Mouse (Mus musculus) lung, postnatal 4 days (tissue): Measurements from ENCODE around the gene Ift140.

Source experiments
- DNase-seq, 2 experiments: peaks; one replicate each; pipeline ENCODE4 v3.0.0; 2021

Ift140 gene

DNA sequence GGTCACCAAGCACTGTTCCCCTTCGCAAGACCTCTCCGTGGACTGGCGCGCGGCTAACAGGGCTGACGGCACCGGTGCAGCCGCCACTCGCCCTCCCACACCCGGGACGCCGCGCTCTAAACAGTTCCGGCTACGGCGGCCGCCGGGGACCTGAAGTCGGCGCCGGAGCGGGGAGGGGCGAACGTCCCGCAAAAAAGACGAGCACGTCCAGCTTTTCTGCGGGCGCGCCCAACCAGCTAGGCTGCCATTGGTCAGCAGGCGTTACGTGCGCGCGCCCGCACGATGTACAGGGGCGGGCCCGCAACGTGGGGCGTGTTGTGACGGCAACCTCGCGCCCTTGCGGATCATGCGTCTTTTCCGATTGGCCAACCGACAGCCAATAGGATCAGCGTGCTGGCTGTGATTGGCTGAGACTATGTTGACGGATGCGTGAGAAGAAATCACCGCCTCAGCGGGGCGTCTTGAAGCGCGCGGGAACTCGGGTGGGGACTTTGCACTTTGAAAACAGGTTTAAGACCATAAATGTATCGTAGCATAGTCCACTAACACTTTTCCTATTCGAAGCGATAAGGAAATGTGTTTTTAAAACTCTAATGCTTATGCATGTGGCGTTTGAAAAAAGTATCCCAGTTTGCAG is at the start of gene Ift140, which contains the start of gene Cramp1l:
TSS of gene Ift140 (plus strand) at position 431 of the 637 bp plus-strand sequence.
TSS of gene Cramp1l (minus strand) at position 134 of the 637 bp plus-strand sequence.
- DNase-seq, result peak; percentile 99 to 100

DNA sequence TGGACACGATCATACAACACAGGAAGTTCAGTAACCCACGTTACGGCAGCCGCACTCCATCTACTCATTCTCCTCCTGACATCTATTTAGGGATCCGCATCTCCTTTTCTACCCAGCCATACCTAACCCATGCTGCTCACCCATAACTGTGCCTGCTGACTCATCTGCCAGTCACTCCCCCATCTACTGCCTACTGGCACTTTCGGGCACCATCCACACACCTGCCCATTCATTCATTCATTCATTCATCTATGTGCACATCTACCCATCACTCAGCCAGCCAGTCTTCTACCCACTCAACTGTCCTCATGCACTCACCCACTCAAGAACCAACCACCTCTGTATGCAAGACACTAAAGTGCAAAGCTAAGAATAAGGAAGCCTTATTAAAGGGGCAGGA is 28.7 kb upstream of the Ift140 start:
- no peak for DNase-seq

DNA sequence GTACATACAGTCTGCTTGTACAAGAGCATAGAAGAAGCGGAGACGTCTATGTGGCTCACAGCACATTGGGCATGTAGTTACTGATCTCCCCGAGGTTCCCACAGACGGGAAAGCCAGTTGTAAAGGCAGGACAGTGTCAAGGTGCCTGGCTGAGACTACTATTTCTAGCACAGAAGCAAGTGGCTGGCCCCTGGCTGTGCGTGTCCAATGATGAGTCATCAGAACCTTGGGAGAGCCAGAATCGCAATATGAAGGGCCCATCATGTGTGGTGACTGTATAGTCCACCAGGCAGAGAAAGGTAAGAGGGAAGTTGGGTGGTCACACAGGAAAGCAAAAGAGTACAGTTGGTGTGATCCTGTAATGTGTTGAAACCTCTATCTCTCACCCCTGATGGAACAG is 21.2 kb upstream of the Ift140 start:
- no peak for DNase-seq

DNA sequence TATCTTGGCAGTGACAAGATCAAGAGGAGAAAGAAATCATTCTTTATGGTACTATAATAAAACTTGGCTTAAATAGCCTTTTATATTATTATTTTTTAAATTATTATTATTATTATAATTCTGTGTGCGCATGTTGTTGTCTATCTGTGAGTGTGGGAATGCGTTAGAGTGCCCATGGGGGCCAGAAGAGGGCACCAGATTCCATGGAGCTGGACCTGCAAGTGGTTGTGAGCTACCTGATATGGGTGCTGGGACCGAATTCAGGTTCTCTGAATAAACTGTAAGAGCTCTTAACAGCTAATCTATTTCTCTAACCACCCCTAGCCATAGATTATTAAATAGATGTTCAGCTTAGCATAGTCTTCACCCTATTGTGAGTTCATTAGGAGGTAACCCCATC is 10.8 kb upstream of the Ift140 start:
- DNase-seq, result no peak

DNA sequence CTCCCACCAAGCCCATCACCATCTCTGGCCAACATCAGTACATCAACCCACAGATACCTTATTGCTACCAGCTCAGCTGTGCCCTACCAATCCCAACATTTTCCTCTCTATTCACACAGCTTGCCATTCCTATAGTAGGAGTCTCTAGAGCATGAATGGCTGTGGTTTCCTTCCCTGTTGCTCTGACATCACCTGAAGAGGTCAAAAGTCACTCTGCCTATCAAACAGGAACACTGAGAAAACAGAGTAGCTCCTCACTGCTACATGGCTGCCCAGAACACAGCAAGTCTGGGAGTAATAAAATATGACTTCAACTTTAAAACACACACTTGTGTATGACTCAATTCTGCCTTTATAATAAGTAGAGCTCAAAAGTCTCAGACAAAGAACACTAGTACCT is 8.4 kb upstream of the Ift140 start:
- no peak for DNase-seq

DNA sequence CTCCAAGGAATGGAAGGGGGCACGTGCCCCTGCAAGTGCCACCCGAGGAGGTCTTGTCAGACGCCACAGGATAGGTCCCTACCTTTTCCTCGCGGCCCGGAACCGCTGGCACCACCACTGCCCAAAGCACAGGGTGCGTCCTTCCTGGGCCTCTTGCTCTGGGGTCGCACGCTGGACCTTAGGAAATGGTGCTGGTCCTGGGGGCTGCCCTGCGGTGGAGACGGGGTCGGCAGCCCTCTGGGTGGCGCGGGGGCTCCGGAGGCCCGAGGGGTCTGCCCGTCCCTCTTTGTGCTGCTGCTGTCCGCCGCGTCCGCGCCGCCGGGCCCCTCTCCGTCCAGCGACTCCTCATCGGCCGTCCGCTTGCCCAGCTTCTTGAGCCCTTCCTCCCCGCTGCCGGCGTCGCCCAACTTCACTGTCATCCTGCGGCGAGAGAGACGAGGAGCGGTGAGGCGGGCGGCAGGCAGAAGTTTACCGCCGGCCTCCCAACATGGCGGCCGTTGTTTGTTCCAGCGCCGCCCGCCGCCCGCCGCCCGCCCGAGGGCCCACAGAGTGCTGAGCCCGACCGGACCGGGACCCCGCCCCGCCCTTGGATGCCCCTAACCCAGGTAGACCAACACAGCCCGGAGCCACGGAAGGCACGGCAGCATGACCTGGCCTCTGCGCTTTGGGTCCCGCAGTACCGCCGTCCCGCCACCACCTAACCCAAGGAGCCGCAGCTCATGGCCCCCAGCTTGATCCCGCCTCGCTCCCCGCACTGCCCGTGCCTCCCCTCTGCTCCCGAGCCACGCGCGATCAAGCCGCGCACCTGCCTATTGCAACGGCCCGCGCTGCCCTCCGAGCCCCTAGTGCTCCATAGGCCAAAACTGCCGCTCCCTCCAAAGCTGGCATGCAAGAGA is 2.0 kb upstream of the Ift140 start:
- DNase-seq, result peak; percentile 48 to 49

DNA sequence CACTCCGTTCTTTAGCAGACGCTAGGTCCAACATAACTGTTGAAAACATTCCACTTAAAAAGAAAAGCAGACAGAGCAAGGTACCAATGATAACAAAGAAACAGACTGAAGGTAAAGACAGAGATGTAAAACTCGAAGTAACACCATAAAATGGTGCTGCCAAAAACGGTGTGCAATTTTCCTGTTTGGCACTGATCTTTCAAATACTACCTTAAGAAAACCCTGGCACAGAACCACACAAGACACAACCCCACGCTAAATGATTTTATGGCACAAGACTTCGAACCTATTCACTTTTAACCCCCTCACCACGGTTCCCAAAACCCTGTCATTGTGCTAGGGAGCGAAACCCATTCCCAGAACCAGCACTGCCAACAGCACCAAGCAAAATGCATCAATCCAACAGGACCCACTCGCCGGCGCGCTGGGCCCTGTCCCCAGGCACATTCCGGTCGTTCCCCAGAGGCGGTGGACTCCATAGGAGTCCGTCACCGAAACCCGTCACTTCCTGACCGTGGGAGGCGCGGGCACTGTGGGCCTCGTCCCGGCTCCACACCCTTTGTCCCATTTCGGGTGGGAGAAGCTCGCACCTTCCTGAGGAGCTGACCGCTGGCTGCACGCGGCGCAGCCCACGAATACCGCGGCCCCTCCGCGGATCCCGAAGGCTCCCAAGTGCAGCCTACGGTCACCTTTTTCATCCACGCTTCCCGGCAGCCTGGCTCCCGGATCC is 879 bp upstream of the Ift140 start:
- DNase-seq, result peak; percentile 65 to 66

DNA sequence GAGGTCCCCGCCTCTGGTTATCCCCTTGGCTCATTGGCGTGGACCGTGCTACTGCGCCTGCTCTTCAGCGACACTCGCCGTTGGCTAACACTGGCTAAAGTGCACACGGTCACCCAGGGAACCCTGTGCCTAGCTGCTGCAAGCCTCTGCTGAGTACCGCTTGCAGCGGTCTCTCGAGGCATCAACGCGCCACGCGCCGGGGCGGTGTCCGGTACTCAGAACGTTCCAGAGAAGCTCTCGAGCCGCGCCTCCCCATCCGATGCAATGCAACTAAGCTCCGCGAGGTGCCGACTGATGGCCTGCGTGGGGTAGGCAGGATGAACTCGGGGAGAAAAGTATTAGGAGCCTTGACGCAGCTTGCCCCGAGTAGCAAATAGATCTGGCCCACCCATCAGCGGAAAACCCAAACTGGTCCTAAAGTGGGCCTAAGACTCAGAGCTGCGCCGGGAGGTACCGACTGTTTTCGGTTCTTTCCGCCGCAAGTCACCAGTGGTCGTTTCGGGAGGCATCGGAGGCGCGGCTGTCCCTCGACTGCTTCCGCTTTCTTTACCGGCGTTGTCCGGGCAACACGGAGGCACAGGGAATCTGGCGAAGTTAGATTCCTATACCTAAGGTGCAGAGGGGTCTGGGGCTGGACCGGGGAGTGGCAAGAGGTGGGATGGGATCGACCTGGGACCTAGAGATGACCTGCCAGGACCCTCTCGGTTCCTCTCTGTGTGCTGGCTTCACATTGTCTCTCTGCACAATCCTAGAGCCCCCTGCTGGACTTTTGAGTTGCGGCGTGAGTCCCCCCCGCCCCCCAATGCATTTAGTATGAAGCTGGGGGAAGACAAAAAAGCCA is 627 bp downstream of the Ift140 start:
- DNase-seq, result peak; percentile 84 to 88

DNA sequence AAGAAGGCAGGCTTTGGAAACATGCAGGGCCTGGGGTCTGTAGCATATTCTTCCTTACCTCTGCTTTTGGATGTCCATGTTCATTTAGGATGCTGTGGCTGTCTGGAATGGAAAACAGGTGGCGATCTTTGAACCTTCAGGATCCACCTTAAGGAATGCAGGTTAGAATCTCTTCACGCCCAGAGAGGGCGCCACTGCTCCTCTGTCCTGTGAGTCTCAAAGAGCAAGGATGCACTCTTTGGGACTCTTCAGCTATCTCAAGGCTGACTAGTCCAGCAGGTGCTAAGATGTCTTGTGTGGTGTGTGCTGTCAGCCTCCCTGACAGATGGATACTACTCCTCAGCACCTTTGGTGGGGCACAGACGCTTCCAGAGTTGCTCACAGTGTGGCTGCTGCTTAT is 20.3 kb downstream of the Ift140 start:
- no peak for DNase-seq

DNA sequence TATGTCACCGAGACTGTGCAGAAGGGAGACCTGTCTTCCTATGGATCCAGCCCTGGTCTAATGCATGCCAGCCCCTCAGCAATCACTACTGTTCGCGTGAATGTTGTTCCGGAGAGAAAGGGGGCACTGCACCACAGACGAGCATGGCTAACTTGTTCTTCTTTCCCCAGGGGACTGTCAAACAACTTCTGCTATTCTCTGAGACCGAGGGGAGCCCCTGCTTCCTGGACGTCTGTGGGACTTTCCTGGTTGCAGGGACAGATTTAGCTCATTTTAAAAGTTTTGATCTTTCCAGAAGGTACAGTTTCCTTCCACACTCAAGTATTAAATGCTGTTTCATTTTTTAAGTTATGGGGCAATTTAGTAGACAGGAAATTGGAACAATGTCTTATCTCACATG is 29.0 kb downstream of the Ift140 start:
- DNase-seq, result no peak

DNA sequence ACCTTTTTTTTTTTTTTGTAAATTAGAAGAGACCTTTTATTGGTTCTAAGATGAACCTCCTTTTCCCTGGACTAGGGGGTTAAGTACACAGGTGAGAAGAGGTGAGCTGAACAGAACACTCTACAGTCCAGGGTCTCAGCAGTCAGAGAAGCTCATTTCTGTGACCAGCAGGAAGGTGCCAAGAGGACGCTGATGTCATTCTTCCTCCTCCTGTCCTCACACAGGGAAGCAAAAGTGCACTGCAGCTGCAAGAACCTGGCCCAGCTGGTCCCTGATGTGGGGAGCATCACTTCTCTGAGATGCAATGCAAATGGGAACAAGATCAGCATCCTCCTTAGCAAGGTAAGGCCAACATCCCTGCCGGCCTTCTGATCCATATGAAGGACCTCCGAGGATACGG is 29.4 kb downstream of the Ift140 start:
- no peak for DNase-seq

DNA sequence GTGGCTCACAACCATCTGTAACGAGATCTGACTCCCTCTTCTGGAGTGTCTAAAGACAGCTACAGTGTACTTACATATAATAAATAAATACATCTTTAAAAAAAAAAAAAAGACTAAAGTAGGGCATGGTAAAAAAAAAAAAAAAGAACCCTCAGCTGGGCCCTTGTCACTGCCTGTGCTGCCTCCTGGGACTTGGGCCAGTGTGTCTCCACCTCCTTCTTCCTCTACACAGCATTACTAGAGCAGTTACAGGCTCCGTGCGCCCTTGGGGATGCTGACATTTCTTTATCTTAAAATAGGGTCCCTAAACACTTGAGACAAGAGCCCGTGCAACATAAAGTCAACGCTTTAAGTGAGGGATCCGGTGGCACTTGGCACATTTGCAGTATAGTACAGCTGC is 31.3 kb downstream of the Ift140 start:
- no peak for DNase-seq

DNA sequence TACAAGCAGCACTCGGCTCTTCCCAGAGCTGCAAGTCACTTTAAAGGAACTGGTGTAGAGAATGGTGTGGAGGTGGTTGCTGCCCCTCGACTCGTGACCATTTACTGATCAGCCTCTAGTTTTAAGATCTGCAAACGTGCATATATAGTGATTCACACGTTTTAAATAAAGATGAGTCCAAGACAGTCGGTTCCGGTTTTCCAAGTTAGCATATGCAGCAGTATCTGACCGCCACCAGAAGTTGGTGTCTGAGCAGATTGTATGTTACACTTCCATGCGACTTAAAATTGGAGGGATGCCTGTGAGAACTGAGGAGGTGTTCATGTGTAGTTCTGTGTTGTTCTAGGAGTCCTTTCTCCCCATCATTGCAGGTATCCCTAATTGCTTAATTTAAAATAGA is 37.4 kb downstream of the Ift140 start:
- no peak for DNase-seq

DNA sequence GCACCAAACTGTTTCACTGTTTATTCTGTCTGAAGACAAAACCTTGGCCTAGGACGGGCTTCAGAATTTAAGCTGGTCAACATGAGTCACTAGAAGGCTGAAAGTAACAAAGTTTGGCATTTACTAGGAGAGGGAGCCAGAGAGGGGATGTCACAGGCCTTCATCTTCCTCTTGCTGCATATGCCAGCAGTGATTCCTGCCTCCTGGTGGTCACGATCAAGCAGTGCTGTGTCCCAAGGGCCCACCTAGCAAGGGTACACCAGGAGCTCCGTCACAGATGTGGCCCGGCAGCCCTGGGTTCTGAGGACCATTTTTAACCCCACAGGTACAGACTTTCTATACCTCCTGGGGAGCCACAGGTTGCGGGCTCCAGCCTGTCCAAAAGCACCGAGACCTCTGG is 41.2 kb downstream of the Ift140 start:
- no peak for DNase-seq

DNA sequence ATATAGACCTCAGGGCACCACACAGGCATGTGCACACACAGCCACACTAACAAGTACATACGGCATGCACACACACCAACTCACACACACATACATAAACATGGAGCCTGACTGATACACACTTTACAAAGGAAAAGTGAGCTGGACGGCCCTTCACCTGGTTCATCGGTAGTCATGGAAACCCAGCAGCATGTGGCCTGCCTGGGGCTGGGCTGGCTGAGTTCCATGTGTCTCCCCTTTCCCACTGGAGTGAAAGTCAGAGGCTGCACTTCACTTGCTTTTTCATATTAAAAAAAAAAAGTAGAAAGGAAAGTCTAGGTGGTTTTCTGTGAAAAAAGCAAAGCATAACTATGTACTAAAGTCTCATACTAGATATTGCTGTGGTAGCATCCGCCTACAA is 47.4 kb downstream of the Ift140 start:
- no peak for DNase-seq

DNA sequence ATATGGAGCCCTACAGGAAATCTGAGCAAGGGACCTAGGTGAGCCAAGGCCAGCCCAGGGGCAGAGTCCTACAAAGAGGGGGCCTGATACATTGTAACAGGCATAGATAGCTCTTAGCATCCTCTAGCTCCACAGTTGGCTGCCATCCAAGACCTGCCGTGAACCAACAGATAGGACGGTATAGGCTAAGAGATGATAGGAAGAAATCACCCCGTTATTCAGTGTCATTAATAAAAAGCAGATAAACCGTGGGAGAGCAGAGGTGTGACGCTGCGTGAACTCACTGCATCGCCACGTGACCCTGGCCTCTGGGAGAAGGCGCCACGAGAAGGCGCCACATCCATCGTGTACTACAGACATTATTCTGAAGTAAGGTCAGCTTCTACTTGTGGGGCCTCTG is 48.0 kb downstream of the Ift140 start:
- DNase-seq, result no peak

DNA sequence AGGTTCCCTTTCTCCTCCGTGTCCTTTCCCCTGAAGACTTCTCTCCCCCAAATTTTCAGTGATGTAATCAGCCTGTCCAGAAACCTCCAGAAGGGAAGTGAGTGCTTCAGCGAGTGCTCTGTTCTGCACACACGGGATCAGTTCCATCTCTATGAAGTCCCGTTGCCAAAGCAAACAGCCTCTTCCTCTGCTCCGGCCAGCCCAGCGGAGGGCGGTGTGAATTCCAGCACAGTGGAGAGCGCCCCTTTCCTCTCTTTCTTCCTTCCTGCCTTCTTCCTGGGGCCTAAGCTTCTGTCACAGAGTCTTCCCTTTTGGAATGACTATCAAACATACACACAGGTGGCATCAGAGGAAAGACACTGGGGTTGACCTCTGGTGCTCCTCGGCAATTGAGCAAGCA is 48.5 kb downstream of the Ift140 start:
- DNase-seq, result peak; percentile 75 to 84

DNA sequence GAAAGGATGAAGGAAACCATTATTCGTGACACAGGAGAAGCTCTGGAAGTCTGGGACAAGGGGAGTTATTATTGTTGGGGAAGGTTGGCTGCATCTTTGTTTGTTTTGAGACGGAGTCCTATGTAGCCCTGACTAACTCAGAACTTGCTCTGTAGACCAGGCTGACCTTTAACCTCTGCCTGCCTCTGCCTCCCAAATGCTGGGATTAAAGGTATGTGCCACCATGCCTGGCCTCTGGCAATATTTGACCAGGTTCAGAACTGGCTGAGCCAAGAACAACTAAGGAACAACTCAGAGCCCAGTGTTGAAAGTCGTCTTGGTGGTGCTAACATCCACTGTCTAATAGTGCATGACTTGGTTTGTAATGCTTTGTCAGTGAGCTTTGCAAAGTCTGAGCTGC is 49.3 kb downstream of the Ift140 start:
- no peak for DNase-seq

DNA sequence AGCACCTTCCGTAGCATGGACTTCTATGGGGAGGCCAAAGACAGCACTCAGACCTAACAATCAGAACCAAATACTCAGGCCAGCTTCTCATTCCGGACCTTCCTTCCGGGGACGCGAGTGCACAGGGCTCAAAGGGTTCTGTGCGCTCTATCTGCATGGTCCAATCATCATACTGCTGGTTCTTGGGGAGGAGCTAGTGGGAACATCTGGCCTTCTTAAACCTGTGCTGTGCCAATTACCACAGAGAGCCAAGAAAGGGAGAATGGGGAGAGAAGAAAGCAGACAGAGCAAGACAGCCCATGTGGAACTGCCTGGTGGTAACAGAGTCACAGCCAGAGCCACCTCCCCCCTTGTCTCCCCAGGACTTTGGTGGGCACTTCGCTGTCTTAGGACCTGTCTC is 50.7 kb downstream of the Ift140 start:
- DNase-seq, result no peak

DNA sequence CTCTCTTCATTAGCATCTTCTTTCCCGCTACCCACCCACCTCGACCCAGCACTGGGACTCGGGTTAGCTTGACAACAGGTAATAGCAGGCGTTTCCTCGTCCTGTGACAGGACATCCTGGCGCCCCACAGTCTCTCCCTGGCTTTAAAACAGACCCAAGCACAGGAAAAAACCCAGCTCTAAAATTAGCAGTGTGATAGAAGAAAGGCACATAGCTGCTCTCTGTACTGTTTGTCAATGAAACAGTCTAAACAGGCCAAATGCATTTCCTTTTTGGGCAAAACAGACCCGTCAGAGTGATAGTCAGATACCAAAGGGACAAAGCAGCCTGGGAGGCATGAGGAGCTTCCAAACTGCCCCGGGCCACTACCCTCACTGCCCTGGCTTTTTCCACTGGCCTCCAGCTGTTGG is 51.6 kb downstream of the Ift140 start:
- DNase-seq, result peak; percentile 56 to 77

DNA sequence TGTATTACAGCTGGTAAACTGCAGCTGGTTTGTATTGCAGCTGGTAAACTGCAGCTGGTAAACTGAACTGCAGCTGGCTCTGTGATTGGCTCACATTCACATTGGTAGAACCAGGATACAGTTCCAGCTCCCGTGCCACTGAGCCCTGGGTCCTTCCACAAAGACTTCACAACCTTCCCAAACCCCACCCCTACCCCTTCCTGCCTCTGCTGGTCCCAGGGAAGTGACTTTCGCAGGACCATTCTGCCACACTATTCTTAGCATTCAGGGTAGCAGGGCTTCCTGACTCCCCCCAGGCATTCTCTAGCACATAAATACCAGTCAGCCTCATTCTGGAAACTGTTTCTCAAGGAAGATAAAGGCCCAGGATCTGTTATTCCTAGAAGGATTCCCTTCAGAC is 52.8 kb downstream of the Ift140 start:
- peak in 1 of 2 experiments; percentile 11 for DNase-seq

DNA sequence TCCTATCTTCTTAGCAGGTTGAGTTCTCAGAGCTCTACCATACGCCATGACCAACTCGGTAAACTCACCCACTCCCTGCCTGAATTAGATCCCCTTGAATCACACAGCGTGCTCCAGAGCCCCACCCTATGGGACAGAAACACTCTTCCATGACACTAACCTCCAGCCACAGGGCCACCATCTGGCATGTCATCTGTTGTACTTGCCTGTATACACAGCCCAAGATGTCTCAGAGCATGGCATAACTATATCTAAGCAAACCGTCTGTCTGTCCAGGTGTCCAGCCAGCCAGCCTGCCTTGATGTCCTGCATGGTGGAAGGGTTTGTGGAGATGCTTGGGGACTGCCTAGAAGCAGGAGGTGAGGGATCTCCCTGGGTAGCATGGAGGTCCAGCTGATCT is 61.0 kb downstream of the Ift140 start:
- no peak for DNase-seq
